Mouse (Mus musculus) liver, adult 2 months (tissue): ENCODE results near the gene Heatr4. TPM values are rescaled to one million over a fixed set of nuclear protein-coding genes. Genes with fewer than 3 reads are reported as not detected.

Experiments used
- DNase-seq: peaks from one replicate; pipeline ENCODE4 v3.0.0-alpha.2; 2011; ENCODE audit warnings: low read depth, low spot score; ENCODE audit errors: extremely low read depth
- H3K27ac ChIP-seq: fragments of 200-500 bp; replicated peaks from 2 replicates; pipeline ENCODE4 v1.5.1; 2012; ENCODE audit warnings: low read depth, mild to moderate bottlenecking, control low read depth, inconsistent platforms, low read length; ENCODE audit not compliant: insufficient read depth
- H3K27me3 ChIP-seq: fragments of 200-500 bp; 2 replicates; pipeline ENCODE4 v1.6.1; 2012; ENCODE audit warnings: mild to moderate bottlenecking, moderate library complexity, low read length, inconsistent platforms; ENCODE audit not compliant: control insufficient read depth, insufficient read depth
- H3K36me3 ChIP-seq: fragments of 200-500 bp; 2 replicates; pipeline ENCODE4 v1.6.1; 2012; ENCODE audit warnings: low read length, inconsistent platforms; ENCODE audit not compliant: control insufficient read depth, insufficient read depth
- H3K4me1 ChIP-seq: fragments of 200-500 bp; 2 replicates; pipeline ENCODE4 v1.6.1; 2011; ENCODE audit warnings: low read length; ENCODE audit not compliant: control insufficient read depth, insufficient read depth
- H3K4me3 ChIP-seq: fragments of 200-500 bp; 2 replicates; pipeline ENCODE4 v1.5.1; 2011; ENCODE audit warnings: low read depth, mild to moderate bottlenecking, control low read depth, low read length, moderate library complexity; ENCODE audit not compliant: insufficient read depth
- H3K79me2 ChIP-seq: fragments of 200-500 bp; 2 replicates; pipeline ENCODE4 v1.6.1; 2012; ENCODE audit warnings: inconsistent platforms, mild to moderate bottlenecking, low read length, moderate library complexity; ENCODE audit not compliant: control insufficient read depth, insufficient read depth
- H3K9ac ChIP-seq: fragments of 200-500 bp; 2 replicates; pipeline ENCODE4 v1.6.1; 2012; ENCODE audit warnings: low read depth, mild to moderate bottlenecking, control low read depth, inconsistent platforms, low read length
- CTCF ChIP-seq: fragments of 200-500 bp; IDR thresholded peaks from 2 replicates; pipeline ENCODE4 v1.5.1; 2011; ENCODE audit warnings: low read depth, low read length, control low read depth
- POLR2A ChIP-seq: fragments of 200-500 bp; IDR thresholded peaks from 2 replicates; pipeline ENCODE4 v1.6.1; 2011; ENCODE audit warnings: low read length, control low read depth; ENCODE audit not compliant: insufficient read depth; ENCODE audit errors: extremely low read depth
- WGBS: fragments of 180-500 bp; shearing (Covaris S2); methylation state at CpG from one replicate; pipeline ENCODE4 v1.1.7; 2018; 5-methylcytosine and 5-hydroxymethylcytosine counted together
- polyA plus RNA-seq: library from polyadenylated mRNA; depleted of rRNA; stranded (reverse); fragments of >200 nt; gene quantifications from 2 replicates; pipeline ENCODE4 v1.2.3, GENCODE M21; 2012
- total RNA-seq: library from RNA; depleted of rRNA; stranded (reverse); fragments of >200 nt; gene quantifications from 2 replicates; pipeline ENCODE4 v1.2.3, GENCODE M21; 2014

Heatr4 gene
- total and polyA plus RNA-seq, 2 experiments = not detected

GRCm38 (mm10) chr12:83965235-83965634 lies 19.4 kb downstream of the Heatr4 start:
- Histone ChIP-seq H3K27me3 (no peaks in the 10 kb centered on the region), H3K36me3 (no peaks in the 10 kb centered on the region), H3K4me1 (no peaks in the 10 kb centered on the region), H3K27ac (no peak overlapping the region), H3K9ac (no peak overlapping the region), H3K79me2 (no peaks in the 10 kb centered on the region), H3K4me3 (no peak overlapping the region)
- no peak for TF ChIP-seq CTCF
- TF ChIP-seq POLR2A = no peak
- 91% methylated on average over 7 of the region's 7 CpGs for WGBS
- DNase-seq = no peak

GRCm38 (mm10) chr12:83958278-83958677 lies 26.4 kb downstream of the Heatr4 start:
- Histone ChIP-seq H3K27ac (no peak overlapping the region), H3K27me3 (no peaks in the 10 kb centered on the region), H3K79me2 (no peaks in the 10 kb centered on the region), H3K4me1 (0 out of 2 replicates have a peak, but pooled peaks cover 3% of the 10 kb centered on the region), H3K9ac (no peak overlapping the region), H3K36me3 (no peaks in the 10 kb centered on the region), H3K4me3 (no peak overlapping the region)
- WGBS = 88% methylated on average over 9 of the region's 9 CpGs
- no peak for DNase-seq
- TF ChIP-seq POLR2A (no peak), CTCF (no peak)

DNA sequence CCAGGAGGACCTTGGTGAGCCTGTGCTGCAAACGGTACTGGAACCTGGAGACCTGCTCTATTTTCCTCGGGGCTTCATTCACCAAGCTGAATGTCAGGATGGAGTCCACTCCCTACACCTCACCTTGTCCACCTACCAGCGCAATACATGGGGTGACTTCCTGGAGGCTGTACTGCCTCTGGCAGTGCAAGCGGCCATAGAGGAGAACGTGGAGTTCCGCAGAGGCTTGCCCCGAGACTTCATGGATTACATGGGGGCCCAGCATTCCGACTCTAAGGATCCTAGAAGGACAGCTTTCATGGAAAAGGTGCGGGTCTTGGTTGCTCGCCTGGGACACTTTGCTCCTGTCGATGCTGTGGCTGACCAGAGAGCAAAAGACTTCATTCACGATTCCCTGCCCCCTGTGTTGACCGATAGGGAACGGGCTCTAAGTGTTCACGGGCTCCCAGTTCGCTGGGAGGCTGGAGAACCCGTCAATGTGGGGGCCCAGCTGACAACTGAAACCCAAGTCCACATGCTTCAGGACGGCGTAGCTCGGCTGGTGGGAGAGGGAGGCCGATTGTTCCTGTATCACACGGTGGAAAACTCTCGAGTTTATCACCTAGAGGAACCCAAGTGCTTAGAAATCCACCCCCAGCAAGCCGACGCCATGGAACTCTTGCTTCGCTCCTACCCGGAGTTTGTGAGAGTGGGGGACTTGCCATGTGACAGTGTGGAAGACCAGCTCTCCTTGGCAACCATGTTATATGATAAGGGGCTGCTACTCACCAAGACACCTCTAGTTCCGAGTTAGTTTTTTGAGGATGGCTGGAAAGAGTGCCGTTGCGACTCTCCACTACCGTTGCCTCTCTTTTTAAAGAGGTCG lies 32.7 kb downstream of the Heatr4 start:
- 52% methylated on average over 32 of the region's 32 CpGs for WGBS
- H3K79me2 ChIP-seq = peaks cover 5% of the 10 kb centered on the region; the same call in 1 of the 2 replicates
- H3K4me1 ChIP-seq = peaks cover 14% of the 10 kb centered on the region
- H3K9ac ChIP-seq = peak overlapping the region; percentile 90
- H3K4me3 ChIP-seq = peak overlapping the region; percentile 77; the same call in 1 of the 2 replicates
- H3K27ac ChIP-seq = no peak overlapping the region
- no peaks in the 10 kb centered on the region for H3K36me3 ChIP-seq
- H3K27me3 ChIP-seq = no peaks in the 10 kb centered on the region
- no peak for TF ChIP-seq POLR2A
- TF ChIP-seq CTCF = no peak
- no peak for DNase-seq

GRCm38 (mm10) chr12:83950840-83951701 lies 33.6 kb downstream of the Heatr4 start:
- peak; percentile 26 for DNase-seq
- WGBS = under 1% methylated on average over 116 of the region's 116 CpGs
- H3K27ac ChIP-seq = peak overlapping the region; percentile 63

DNA sequence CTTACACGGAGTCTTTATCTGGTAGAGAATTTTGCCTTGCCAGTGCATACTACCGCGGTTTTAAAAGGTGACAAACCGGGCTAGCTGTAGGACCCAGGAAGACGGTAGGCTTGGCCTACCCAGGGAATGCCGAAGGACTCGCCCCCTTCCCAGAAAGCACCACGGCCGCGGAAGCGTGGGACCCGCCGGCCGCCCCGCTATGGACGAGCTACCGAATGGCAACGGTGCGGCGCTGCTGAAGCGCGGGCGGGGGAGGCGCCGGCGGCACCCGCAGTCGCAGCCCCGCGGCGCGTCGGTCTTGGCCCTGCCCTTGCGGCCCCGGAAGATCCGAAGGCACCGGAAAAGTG lies 34.2 kb downstream of the Heatr4 start, which contains the start of gene Riox1:
Gene Riox1 (plus strand): TSS at position 116 of the 347 bp plus-strand sequence.
- H3K79me2 ChIP-seq = peaks cover 5% of the 10 kb centered on the region; the same call in 1 of the 2 replicates
- H3K9ac ChIP-seq = peak within 1 kb of the TSS; percentile 90
- TF ChIP-seq CTCF (no peak), POLR2A (peak; percentile 50; the same call in 1 of the 2 replicates)
- under 1% methylated on average over 37 of the region's 37 CpGs for WGBS
- H3K27ac ChIP-seq = peak within 1 kb of the TSS; percentile 63
- DNase-seq = peak; percentile 78
- no peaks in the 10 kb centered on the region for H3K36me3 ChIP-seq
- H3K4me3 ChIP-seq = peak within 1 kb of the TSS; percentile 77
- H3K27me3 ChIP-seq = no peaks in the 10 kb centered on the region
- peaks cover 14% of the 10 kb centered on the region for H3K4me1 ChIP-seq

More at GRCm38 (mm10) chr12:83950840-83951701, 33.6 kb downstream of the Heatr4 start:
- no peaks in the 10 kb centered on the region for H3K27me3 ChIP-seq
- H3K79me2 ChIP-seq = peaks cover 5% of the 10 kb centered on the region; the same call in 1 of the 2 replicates
- H3K4me1 ChIP-seq = peaks cover 14% of the 10 kb centered on the region
- H3K36me3 ChIP-seq = no peaks in the 10 kb centered on the region
- H3K9ac ChIP-seq = peak overlapping the region; percentile 90
- TF ChIP-seq POLR2A (no peak), CTCF (no peak)
- peak overlapping the region; percentile 77 for H3K4me3 ChIP-seq
